Mouse (Mus musculus): ENCODE results near the gene Tert.
A peak's percentile ranks its signal among the peaks of the same experiment; 100 is the strongest.

The Tert gene

DNA sequence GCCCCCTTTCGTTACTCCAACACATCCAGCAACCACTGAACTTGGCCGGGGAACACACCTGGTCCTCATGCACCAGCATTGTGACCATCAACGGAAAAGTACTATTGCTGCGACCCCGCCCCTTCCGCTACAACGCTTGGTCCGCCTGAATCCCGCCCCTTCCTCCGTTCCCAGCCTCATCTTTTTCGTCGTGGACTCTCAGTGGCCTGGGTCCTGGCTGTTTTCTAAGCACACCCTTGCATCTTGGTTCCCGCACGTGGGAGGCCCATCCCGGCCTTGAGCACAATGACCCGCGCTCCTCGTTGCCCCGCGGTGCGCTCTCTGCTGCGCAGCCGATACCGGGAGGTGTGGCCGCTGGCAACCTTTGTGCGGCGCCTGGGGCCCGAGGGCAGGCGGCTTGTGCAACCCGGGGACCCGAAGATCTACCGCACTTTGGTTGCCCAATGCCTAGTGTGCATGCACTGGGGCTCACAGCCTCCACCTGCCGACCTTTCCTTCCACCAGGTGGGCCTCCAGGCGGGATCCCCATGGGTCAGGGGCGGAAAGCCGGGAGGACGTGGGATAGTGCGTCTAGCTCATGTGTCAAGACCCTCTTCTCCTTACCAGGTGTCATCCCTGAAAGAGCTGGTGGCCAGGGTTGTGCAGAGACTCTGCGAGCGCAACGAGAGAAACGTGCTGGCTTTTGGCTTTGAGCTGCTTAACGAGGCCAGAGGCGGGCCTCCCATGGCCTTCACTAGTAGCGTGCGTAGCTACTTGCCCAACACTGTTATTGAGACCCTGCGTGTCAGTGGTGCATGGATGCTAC lies at the start of gene Tert:
Gene Tert (plus strand): TSS at position 167 of the 805 bp plus-strand sequence.
- peak; percentile 27 to 29 for DNase-seq (ENCODE audit: low spot score in 2 of 2)

DNA sequence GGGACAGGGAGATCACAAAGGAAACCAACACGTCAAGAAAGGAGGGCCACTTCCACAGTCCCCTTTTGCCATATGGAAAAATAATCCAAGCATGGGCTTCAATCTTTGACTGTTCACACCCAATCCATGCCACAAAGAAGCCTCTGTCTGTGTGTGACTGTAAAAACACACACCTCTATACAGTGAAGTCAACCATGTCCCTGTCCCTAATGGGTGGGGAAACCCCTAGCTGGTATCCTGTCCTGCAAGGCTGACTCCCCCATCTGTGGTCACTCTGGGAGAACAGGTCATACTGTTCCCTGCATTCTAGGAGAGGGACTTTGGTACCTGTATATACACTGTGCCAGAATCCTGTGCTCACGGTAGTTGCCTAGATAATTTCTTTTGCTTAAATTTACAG lies 49.4 kb upstream of the Tert start:
- DNase-seq (ENCODE audit: low spot score in 2 of 2): no peak

DNA sequence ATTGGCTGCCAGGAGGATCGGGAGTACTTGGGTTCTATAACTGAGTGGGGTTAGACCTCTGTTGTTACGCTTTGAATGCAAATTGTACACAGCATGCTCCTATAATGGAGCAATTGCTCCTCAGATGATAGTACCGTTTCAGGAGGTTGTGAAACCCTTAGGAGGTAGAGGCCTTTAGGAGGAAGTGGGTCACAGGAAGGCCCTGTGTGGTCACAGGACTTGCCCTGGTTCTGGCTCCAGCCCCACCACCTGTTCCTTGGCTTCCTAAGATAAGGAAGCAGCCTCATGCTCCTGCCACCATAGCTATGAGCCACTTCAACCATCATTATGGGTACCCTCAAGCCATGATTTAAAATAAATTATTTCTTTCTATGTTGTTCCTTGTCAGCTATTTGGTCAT lies 35.2 kb upstream of the Tert start:
- DNase-seq (ENCODE audit: low spot score in 2 of 2): no peak

DNA sequence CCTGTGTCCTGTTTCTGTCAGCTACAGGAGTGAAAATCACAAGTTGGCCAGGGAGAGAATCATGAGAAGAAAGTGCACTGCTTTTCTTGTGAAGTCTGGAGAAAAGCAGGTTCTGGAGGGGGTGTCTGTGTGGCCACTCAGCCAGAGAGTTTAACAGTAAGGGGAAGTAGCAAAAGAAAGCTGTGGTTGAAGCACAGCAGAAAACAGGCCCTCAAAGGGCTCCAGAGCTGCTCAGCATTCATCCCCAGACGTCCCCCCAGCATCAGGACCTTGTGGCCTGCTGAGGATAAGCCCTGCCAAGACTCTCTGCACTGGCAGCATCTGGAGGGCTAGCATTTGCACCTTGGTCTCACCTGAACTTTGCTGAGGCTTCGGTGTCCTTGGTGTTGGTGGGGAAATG lies 34.2 kb upstream of the Tert start:
- no peak for DNase-seq (ENCODE audit: low spot score in 2 of 2)

DNA sequence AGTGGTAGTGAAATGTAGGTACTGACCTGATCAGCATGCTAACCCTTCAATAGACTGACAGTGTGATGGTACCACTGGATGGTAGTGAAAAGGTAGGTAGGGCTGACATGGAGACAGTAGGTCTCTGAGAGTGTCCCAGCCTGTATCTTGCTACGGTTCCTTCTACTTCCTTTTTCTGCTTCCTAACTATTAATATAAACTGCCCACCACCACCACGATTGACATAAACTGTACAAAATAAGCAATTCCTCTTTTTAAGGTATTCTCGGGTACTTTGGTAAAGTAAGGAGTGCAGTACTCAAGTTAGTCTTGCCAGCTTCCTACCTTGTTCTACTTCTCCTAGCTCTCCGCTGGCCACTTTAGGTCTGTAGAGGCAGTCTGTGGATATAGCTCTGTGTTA lies 30.4 kb upstream of the Tert start:
- DNase-seq (ENCODE audit: low spot score in 2 of 2): no peak

DNA sequence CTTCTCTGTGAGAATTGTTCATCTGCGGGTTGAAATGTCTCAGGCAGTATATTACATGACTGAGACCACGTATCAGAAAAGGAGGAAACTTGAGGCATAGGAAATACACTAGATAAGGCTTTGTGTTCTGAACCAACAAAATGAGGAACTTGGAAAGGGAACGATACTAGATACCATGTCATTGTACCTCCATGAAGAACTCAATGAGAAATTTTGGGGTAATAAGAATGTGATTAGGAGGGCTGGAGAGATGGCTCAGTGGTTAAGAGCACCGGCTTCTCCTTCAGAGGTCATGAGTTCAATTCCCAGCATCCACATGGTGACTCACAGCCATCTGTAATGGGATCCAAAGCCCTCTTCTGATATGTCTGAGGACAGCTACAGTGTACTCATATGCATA lies 26.5 kb upstream of the Tert start:
- no peak for DNase-seq (ENCODE audit: low spot score in 2 of 2)

DNA sequence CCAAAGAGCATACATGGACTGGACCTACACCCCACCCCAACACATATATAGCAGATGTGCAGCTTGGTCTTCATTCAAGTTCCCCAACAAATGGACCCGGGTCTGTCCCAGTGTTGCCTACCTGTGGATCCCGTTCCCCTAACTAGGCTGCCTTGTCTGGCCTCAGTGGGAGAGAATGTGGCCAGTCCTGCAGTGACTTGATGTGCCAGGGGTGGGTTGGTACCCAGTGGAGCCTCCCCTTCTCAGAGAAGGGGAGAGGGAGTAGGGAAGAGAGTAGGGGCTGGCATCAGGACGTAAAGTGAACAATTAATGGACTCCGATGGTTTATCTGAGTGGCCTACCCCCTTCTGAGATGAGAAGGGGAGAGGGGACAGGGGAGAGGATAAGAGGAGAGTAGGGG lies 23.7 kb upstream of the Tert start:
- no peak for DNase-seq (ENCODE audit: low spot score in 2 of 2)

DNA sequence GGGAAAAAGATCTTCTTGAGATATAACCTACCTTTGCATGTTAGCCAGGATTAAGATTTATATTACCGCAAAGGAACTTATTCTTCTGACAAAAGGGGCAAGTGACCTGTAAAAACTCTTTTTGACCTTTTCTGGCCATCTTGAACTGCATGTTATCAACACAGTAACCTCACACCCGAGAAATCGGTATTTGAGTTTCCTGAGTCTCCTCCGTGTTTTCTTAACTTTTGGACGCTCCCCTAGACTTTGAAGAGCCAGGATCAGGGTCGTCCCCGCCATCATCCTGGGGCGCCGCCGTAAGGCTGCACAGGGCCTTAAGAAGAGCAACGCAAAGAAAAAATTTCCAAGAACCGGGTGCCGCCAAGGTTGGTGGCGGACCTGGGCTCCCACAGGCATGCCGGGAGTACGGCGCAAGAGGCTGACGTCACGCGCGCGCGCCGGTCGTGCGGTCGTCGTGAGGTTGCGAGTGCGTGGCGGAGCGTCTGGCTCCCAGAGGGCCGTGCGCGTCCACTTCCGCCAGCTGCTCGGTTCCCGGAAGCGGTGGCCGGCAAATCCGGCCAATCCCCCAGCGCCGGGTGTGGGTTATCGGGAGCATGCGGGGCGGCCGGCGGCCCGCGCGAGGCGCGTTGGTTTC lies 23.1 kb upstream of the Tert start, which contains the start of gene Clptm1l:
Gene Clptm1l (plus strand): TSS at position 485 of the 634 bp plus-strand sequence.
- DNase-seq (ENCODE audit: low spot score in 2 of 2): peak; percentile 94 to 98

DNA sequence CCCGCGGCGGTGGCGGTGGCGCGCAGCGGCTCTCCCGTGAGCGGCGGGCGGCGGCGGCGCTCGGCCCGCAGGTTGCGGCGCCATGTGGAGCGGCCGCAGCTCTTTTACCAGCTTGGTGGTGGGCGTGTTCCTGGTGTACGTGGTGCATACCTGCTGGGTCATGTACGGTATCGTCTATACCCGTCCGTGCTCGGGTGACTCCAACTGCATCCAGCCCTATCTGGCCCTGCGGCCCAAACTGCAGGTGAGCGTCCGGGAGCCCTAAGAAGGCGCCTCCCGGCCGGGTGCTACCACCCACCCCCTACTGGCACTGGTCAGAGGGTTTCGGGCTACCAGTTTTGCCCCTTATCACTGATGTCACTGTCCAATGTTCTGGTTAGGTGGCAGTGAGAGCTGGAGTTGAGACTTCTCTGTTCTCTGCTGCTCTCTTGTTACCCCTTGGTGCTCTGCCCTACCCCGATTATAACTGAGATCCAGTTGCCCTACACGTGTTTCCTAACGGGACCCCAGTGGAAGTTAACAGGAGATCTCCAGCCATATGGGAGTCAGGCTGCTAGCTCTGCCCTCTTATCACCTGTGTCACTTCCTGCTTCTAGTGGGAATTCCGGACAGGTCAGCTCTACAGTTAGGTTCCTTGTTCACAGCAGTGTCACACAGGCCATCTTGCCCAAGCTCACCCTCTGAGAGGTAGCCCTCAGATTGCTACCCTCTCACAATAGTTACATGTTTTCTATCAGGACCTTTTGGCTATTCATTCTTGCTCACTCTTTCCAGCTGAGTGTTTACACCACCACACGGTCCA lies 22.4 kb upstream of the Tert start:
- no peak for DNase-seq (ENCODE audit: low spot score in 2 of 2)

DNA sequence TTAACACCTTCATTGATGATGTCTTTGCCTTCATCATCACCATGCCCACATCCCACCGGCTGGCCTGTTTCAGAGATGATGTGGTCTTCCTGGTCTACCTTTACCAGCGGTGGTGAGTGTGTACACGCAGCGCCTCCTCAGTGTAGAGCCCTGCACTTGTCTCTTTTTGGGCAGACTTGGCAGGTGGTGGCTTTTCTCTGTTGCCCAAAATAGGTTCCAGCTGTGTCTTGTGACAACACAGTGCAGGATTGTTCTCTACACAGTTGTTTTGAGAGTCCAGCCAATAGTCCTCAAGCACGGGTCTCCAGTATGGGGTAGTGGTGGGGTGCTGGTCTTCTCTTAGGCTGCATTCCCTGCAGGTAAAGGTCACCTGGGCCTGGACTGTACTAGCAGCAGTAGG lies 8.3 kb upstream of the Tert start:
- no peak for DNase-seq (ENCODE audit: low spot score in 2 of 2)

DNA sequence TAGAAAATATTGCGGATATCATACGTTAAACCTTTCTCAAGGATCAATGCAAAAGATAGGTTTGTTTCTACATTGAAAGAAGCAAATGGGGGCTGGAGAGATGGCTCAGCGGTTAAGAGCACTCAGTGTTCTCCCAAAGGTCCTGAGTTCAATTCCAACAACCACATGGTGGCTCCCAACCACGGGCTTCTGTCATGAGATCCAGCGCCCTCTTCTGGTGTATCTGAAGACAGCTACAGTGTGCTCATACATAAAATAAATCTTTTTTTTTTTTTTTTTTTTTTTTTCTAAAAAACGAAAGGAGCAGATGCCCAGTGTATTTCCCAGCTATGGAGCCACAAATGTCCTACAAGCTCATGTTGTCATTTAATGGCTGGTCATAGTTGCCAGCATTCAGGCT lies 6.1 kb upstream of the Tert start:
- no peak for DNase-seq (ENCODE audit: low spot score in 2 of 2)

DNA sequence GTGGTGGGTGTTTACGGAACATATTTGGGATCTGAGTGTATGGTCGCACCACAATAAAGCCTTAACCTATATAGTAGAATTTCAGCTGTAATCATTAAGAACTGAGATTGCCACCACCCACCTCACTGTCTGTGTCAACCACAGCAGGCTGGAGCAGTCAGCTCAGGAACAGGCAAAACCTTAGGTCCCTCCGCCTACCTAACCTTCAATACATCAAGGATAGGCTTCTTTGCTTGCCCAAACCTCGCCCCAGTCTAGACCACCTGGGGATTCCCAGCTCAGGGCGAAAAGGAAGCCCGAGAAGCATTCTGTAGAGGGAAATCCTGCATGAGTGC lies 334 bp upstream of the Tert start:
- DNase-seq (ENCODE audit: low spot score in 2 of 2): no peak

DNA sequence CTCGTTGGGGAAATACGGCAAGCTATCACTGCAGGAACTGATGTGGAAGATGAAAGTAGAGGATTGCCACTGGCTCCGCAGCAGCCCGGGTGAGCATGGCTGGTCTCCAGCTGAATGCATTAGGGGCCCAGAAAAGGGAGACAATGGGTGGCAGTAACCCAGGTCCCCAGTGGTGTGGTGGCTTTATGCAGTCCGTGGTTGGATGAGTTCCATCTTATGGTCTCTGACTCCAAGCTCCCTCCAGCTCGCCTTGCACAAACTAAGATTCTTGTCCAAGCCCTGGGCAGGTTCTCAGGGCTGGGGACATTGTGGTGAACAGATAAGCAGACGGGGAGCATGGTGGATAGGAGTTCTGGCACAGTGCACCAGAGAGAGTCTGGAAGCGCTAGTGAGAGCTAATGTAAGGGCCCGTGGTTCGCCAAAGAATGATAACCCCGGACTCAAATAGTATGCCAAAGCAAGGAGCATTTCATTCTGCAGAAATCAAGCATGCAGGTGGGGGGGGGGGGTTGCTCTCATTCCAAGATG lies 1.9 kb downstream of the Tert start:
- DNase-seq (ENCODE audit: low spot score in 2 of 2): no peak

DNA sequence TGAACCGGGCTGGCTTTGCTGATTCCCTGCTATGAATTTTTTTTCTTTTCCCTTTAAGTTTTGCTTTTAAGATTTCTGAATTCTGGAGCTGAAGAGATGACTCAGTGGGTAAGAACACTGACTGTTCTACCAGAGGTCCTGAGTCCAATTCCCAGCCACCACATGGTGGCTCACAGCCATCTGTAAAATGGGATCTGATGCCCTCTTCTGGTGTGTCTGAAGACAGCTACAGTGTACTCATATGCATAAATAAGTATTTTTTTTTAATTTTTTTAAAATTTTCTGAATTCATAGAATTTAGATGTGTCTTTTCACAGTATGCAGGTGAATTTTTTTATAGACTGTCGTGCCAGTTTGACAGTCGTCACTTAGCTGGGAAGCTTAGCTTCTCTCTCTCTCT lies 5.1 kb downstream of the Tert start:
- no peak for DNase-seq (ENCODE audit: low spot score in 2 of 2)

DNA sequence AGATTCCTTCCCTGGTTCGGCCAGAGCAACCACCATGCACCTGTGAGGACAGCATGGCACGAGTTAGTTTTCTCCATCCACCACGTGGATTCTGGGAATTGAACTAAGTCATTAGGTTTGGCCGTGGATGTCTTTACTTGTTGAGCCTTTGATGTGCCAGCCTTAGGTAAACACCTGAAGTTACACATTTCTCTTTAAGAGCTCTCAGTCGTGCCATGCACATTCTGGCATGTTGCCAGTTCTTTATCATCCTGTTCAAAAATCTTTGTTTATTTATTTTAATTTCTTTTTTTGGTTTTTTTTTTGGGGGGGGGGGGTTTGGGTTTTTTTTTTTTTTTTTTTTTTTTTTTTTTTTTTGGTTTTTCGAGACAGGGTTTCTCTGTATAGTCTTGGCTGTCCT lies 11.1 kb downstream of the Tert start:
- no peak for DNase-seq (ENCODE audit: low spot score in 2 of 2)

DNA sequence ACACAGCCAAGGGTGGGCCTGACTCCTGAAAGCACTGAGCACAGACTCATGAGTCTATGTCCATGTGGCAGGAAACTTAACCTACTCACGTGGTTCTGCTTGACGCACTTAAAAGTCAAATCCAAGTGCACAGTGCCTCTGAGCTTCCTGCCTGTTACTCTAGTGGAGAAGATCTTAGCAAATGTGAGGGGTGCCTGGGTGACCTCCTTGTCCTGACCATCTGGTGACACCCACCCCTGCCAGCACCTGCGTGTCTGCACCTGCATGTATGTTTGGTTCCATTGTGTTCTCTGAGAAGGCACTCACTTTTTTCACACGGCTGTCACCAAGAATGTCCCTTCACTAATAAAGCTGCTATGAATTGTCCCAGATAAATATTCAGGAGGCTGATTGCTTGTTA lies 14.6 kb downstream of the Tert start:
- DNase-seq (ENCODE audit: low spot score in 2 of 2): no peak

DNA sequence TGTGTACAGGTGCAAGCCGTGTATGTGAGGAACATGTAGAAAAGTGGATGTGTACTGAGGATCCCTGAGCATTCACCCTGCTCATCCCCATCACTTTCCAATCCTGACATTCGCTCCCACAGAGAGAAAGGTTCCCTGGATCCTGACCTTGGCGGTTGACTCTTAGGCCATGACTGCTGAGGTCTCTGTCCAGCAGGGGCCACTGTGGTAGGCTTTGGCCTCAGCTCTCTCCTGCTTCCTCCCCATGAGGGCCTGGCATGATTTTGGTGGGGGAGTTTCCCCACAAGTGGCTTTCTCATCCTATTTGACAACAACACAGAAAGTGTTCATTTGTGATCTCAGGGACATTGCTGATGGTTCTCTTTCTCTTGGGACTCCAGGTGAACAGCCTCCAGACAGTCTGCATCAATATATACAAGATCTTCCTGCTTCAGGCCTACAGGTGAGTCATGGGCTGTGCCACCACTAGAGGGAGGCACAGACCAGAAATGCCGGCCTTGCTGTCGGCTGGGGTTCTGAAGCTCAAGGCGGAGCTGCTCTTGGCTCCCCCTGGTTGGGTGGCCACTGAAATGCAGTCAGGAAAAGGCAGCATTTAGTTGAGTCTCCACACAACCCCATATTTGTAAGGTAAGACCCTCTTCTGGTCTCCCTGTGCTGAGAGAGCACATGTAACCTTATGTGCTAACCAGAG lies 19.8 kb downstream of the Tert start:
- DNase-seq (ENCODE audit: low spot score in 2 of 2): peak; percentile 27 to 48

DNA sequence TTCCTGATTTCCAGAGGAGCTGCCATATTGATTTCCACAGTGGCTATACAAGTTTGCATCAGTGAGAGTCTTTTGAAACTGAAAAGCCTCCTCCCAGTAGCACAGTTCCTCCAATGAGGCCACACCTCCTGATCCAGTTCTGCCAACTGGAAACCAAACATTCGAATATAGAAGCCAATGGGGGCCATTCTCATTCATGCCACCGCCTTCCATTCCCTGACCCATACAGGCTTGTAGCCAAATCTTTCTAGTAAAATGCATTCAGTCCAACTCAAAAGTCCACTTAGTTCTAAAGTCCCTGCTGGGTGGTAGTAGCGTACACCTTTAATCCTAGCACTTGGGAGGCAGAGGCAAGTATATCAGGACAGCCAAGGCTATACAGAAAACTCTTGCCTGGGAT lies 26.6 kb downstream of the Tert start:
- no peak for DNase-seq (ENCODE audit: low spot score in 2 of 2)

DNA sequence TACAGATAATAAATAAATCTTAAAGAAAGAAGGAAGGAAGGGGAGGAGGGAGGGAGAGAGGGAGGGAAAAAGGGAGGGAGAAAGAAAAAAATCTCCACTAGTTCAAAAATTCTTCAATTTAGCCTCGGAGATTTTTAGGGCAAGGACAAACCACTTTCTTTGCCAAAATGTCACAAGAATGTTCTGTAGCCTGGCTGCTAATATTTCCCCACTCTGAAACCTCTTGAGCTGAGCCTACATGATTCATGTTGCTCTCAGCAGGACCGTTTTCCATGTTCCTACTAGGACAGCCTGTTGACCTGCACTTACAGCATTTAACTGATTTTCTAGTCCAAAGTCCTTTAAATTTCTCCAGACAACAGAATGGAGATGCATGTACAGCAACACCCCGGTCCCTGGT lies 28.3 kb downstream of the Tert start:
- no peak for DNase-seq (ENCODE audit: low spot score in 2 of 2)

DNA sequence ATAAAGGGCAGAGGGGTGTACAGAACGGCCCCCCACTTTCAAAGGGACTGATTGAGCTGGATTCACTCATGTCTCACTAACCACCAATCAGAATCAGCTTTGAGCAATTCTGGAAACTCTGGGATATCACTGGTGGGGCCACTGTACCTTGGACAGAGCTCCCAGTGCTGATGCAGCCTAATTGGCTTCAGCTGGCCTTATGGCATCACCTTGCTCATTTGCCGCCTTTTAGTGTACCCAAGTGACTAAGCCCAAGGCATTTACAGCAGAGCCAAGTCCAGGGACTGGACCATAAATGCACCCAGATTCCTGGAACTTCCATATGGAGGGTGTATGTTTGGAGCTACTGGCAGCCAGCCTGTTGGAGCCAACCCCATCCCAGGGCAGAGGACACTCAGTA lies 32.2 kb downstream of the Tert start:
- no peak for DNase-seq (ENCODE audit: low spot score in 2 of 2)

DNA sequence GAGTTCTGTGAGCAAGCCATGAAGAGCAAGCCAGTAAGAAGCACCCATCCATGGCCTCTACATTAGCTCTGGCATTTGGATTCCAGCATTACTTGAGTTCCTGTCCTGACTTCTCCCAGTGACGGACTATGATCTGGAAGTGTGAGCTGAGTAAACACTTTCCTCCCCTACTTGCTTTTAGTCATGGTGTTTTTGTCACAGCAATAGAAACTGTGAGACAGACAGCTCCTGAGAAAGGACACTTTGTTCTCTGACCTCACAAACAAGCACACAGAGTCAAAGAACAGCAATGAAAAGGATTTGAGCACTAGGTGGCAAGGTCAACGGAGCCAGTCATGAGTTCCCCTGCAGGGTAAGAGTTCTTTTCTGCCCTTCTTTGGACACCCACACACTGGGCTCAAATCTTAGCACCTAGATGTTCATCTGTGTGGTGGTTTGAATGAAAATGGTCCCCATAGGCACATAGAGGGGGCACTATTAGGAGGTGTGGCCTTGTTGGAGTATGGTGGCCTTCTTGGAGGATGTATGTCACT lies 33.5 kb downstream of the Tert start:
- no peak for DNase-seq (ENCODE audit: low spot score in 2 of 2)

DNA sequence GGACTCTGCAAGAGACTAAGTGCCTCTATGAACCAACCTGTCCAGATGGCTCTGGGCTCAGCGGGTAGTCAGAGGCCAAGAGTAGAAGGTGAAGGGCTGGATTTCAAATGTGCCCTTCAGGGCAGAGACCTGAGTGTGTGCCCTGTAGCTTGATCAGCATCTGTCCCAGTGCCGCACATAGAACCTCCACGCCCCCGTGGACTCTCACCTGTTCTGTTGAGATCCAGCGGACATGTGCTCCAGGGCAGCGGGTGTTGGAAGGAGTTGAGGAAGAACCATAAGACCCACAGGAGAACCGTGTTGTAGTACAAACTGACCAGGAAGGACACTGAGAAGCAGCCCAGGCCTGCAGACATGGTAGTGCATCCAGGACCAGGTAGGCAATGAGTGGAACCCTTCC lies 48.5 kb downstream of the Tert start:
- DNase-seq (ENCODE audit: low spot score in 2 of 2): no peak
